Mouse (Mus musculus): ENCODE results near the gene Zfp800.

- no peak for TF ChIP-seq CTCF (IDR thresholded peaks at IDR 0.05; ENCODE audit: borderline replicate concordance, insufficient read depth, low read length)
- TF ChIP-seq POLR2A (IDR thresholded peaks at IDR 0.05; ENCODE audit: low read depth, low read length) = no peak
Measured at GRCm38 (mm10) chr6:28396051-28396852, 1.6 kb downstream of the Zfp800 start.

Data from embryonic fibroblast, embryonic 13.5 days (primary cell).